Mouse (Mus musculus) lung, adult 2 months (tissue): ENCODE results near the gene Ripor3.

Source experiments
- CTCF ChIP-seq: fragments of 200-500 bp; IDR thresholded peaks from 2 replicates; pipeline ENCODE4 v1.5.1; 2011; ENCODE audit warnings: mild to moderate bottlenecking, low read length, control low read depth; ENCODE audit not compliant: insufficient read depth
- POLR2A ChIP-seq: fragments of 200-500 bp; IDR thresholded peaks from 2 replicates; pipeline ENCODE4 v1.6.1; 2011; ENCODE audit warnings: low read depth, mild to moderate bottlenecking, control low read depth, low read length, borderline replicate concordance; ENCODE audit errors: extremely low read depth

DNA sequence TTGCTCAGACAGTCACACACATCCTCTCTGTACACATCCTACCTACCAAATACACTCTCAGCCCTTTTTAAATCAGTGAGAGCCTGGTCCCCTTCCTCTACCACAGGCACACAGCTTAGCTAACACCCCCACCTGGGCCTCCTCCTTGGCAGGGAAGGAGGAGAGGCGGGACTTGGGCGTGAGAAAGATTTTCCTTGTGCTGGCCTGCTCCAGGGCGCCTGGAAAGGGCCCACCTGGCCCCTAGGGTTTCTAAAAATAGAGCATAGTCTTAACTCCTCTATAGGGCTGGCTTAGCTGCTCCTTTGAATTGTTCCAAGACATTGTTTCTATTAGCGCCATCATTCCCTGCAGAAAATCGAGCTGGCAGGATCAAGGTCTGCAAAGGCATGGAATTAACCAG is 35.4 kb upstream of the Ripor3 start:
- TF ChIP-seq CTCF (no peak), POLR2A (no peak)
